In genomic region chr1:62148786-62149185, GRCm38 (mm10) we compare ENCODE assay signal across 27 mouse cellular contexts.
"Had no signal": no experiment of that assay in that cellular context is flagged by ENCODE, and none has a peak within 500 bp of the region (broad histone marks: within the 10 kb centered on the region; RNA-seq: fewer than 3 reads in every experiment).

No protein-coding gene starts in this region.

- H3K27me3 ChIP-seq: heart, embryonic 13.5 days; heart, embryonic 15.5 days; hindbrain, embryonic 12.5 days; intestine, embryonic 15.5 days; limb, embryonic 12.5 days had no signal

- H3K9me3 ChIP-seq: heart, embryonic 13.5 days; heart, embryonic 15.5 days; hindbrain, embryonic 10.5 days; hindbrain, embryonic 12.5 days; intestine, embryonic 15.5 days; limb, embryonic 10.5 days; limb, embryonic 12.5 days had no signal

- ATAC-seq: hindbrain, embryonic 16.5 days; inflammation-experienced regulatory T-cells, adult 6 months; intestine, embryonic 15.5 days; intestine, postnatal 0 days had no signal

- DNase-seq: gastrocnemius, adult 2 months; gastrocnemius, postnatal 10 days; gastrocnemius, postnatal 25 days; heart, adult 2 months; heart, postnatal 14 days; heart, postnatal 36 days; kidney, adult 18-20 months; kidney, adult 8-10 months; kidney, postnatal 10 days; kidney, postnatal 25 days; kidney, postnatal 4 days; liver had no signal

- H3K27ac ChIP-seq: gastrocnemius, adult 2 months; heart, adult 2 months; heart, embryonic 13.5 days; heart, embryonic 15.5 days; hindbrain, embryonic 10.5 days; hindbrain, embryonic 12.5 days; hindbrain, embryonic 14.5 days; intestine, embryonic 15.5 days; layer of hippocampus, adult 2 months; left cerebral cortex, adult 2 months; limb, embryonic 10.5 days; limb, embryonic 12.5 days had no signal

- H3K9ac ChIP-seq: heart, embryonic 13.5 days; heart, embryonic 15.5 days; hindbrain, embryonic 12.5 days; hindbrain, embryonic 14.5 days; intestine, embryonic 15.5 days; limb, embryonic 12.5 days had no signal

- H3K4me2 ChIP-seq: heart, embryonic 11.5 days; heart, embryonic 13.5 days; heart, embryonic 15.5 days; hindbrain, embryonic 12.5 days; hindbrain, embryonic 14.5 days; intestine, embryonic 15.5 days; limb, embryonic 12.5 days; liver, embryonic 11.5 days had no signal

- H3K36me3 ChIP-seq: heart, embryonic 13.5 days; heart, embryonic 15.5 days; hindbrain, embryonic 10.5 days; hindbrain, embryonic 12.5 days; intestine, embryonic 15.5 days; limb, embryonic 10.5 days; limb, embryonic 12.5 days had no signal

- H3K4me1 ChIP-seq: heart, embryonic 13.5 days; heart, embryonic 15.5 days; hindbrain, embryonic 10.5 days; hindbrain, embryonic 12.5 days; intestine, embryonic 15.5 days had no signal

- H3K4me3 ChIP-seq: gastrocnemius, adult 2 months; heart, adult 2 months; heart, embryonic 13.5 days; heart, embryonic 15.5 days; hindbrain, embryonic 10.5 days; hindbrain, embryonic 12.5 days; intestine, embryonic 15.5 days; layer of hippocampus, adult 2 months; left cerebral cortex, adult 2 months; limb, embryonic 10.5 days; limb, embryonic 12.5 days had no signal
